Mouse (Mus musculus) kidney, adult 2 months (tissue): ENCODE results near the gene Relt. TPM values are rescaled to one million over a fixed set of nuclear protein-coding genes. Genes with fewer than 3 reads are reported as not detected.
A peak's percentile ranks its signal among the peaks of the same experiment; 100 is the strongest.

ENCODE experiments used
- DNase-seq: peaks from one replicate; pipeline ENCODE4 v3.0.0; 2021
- H3K27ac ChIP-seq: fragments of 200-500 bp; 2 replicates; pipeline ENCODE4 v1.5.1; 2012; ENCODE audit warnings: low read depth, low read length, control low read depth, inconsistent platforms; ENCODE audit not compliant: insufficient read depth
- H3K27me3 ChIP-seq: fragments of 200-500 bp; replicated peaks from 2 replicates; pipeline ENCODE4 v1.6.1; 2012; ENCODE audit warnings: mild to moderate bottlenecking, moderate library complexity, low read length, inconsistent platforms; ENCODE audit not compliant: control insufficient read depth, insufficient read depth
- H3K36me3 ChIP-seq: fragments of 200-500 bp; 2 replicates; pipeline ENCODE4 v1.6.1; 2012; ENCODE audit warnings: mild to moderate bottlenecking, moderate library complexity, low read length, inconsistent platforms; ENCODE audit not compliant: control insufficient read depth, insufficient read depth
- H3K4me1 ChIP-seq: fragments of 200-500 bp; 2 replicates; pipeline ENCODE4 v1.6.1; 2011; ENCODE audit warnings: low read length; ENCODE audit not compliant: control insufficient read depth, insufficient read depth
- H3K4me3 ChIP-seq: fragments of 200-500 bp; 2 replicates; pipeline ENCODE4 v1.5.1; 2011; ENCODE audit warnings: mild to moderate bottlenecking, low read depth, low read length, control low read depth; ENCODE audit not compliant: insufficient read depth
- CTCF ChIP-seq: fragments of 200-500 bp; conservative IDR thresholded peaks from 2 replicates; pipeline ENCODE4 v1.5.1; 2011; ENCODE audit warnings: low read depth, mild to moderate bottlenecking, control low read depth, low read length, moderate library complexity, mixed read lengths; ENCODE audit not compliant: insufficient read depth, insufficient read length
- POLR2A ChIP-seq: fragments of 200-500 bp; IDR thresholded peaks from one replicate; pipeline ENCODE4 v1.6.1; 2011; ENCODE audit warnings: low read depth, low read length, control low read depth
- WGBS: fragments of 180-500 bp; shearing (Covaris S2); methylation state at CpG from one replicate; pipeline ENCODE4 v1.1.7; 2018; 5-methylcytosine and 5-hydroxymethylcytosine counted together
- polyA plus RNA-seq: library from polyadenylated mRNA; depleted of rRNA; stranded (reverse); fragments of >200 nt; gene quantifications from 2 replicates; pipeline ENCODE4 v1.2.3, GENCODE M21; 2012; rRNA removed

Relt gene
- polyA plus RNA-seq, 1 experiment, result 3.8 TPM

DNA sequence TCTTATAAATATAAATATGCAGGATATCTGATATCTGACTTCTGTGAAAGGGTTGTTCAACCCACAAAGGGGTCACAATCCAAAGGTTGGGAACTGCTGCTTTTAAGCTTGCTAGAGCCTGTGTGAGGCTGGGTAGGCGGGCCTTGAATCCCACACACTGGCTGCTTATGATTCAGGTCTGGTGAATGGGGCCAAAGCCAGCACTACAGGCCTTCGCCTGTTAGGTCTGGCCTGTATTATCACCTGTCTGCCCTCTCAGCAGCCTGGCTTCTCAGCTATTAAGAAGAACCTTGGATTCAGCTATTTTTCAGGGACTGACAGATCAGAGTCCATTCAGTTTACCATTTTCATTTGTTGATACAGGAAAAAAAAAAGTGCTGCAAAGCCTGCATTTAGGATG, 57.9 kb downstream of the Relt start:
- no peak for TF ChIP-seq CTCF
- TF ChIP-seq POLR2A, result no peak
- WGBS, result 65% methylated on average over 2 of the region's 2 CpGs
- peak; percentile 44 for DNase-seq

DNA sequence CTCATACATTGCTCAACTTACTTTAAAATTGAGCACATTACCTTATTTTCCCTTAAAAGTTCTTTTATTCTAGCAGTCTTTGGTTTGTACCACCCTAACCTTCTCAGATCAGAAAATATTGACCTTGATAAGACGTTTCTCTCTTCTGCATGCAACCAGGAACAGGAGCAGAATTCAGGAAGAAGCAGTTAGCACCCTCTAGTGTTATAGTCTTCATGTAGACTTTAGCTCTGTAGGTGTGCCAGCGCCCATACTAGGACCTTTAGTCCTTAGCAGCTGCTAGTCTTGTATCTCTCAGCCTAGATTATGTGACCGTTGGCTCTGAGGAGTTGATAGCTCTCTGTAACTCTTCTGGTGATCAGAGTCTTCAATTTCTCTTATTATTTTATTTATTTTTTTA, 64.4 kb downstream of the Relt start:
- Histone ChIP-seq H3K4me1 (no peaks in the 10 kb centered on the region), H3K4me3 (no peak overlapping the region), H3K27me3 (no peaks in the 10 kb centered on the region), H3K36me3 (no peaks in the 10 kb centered on the region), H3K27ac (no peak overlapping the region)
- TF ChIP-seq CTCF (0 out of 2 replicates have a peak, but pooled peaks have one; percentile 17), POLR2A (no peak)
- 38% methylated on average over 3 of the region's 3 CpGs for WGBS
- peak; percentile 44 for DNase-seq

More for the DNA sequence above, 57.9 kb downstream of the Relt start:
- Histone ChIP-seq H3K36me3 (no peaks in the 10 kb centered on the region), H3K4me3 (no peak overlapping the region), H3K27ac (0 out of 2 replicates have a peak overlapping the region, but pooled peaks have one; percentile 16), H3K27me3 (no peaks in the 10 kb centered on the region), H3K4me1 (0 out of 2 replicates have a peak, but pooled peaks cover 3% of the 10 kb centered on the region)

Other genes starting within 250 kb of the Relt start
- gene Plekhb1, start 201.0 kb downstream of the Relt start, polyA plus RNA-seq, result 37.3 and 44.9 TPM in 2 replicates
- 47.1 and 65.7 TPM in 2 replicates for gene Fam168a, start 156.8 kb downstream of the Relt start, polyA plus RNA-seq
- 25.4 and 29.3 TPM in 2 replicates for gene Arhgef17, start 68.7 kb upstream of the Relt start, polyA plus RNA-seq
- 7.6 and 9.6 TPM in 2 replicates for gene P2ry6, start 111.2 kb upstream of the Relt start, polyA plus RNA-seq
- gene P2ry2, start 149.4 kb upstream of the Relt start, polyA plus RNA-seq, result 15.0 and 16.9 TPM in 2 replicates
- gene Fchsd2, start 229.4 kb upstream of the Relt start, polyA plus RNA-seq, result 5.3 and 7.1 TPM in 2 replicates